Mouse (Mus musculus) midbrain, embryonic 11.5 days (tissue): ENCODE measurements around the gene Taf6l. TPM values are rescaled to one million over a fixed set of nuclear protein-coding genes. Genes with fewer than 3 reads are reported as not detected.

Experiments used
- ATAC-seq: fragments of 200-750 bp; cut with Nextera tagmentation; 2 replicates; pipeline ENCODE4 v1.8.0; 2017; ENCODE audit warnings: moderate TSS enrichment, moderate library complexity; ENCODE audit not compliant: low FRiP score
- DNase-seq: peaks from one replicate; pipeline ENCODE4 v3.0.0; 2015; ENCODE audit warnings: low spot score; ENCODE audit errors: missing footprints
- H3K27ac ChIP-seq: fragments of 300-500 bp; sonication (generic); 2 replicates; pipeline ENCODE4 v1.5.1; 2014; ENCODE audit warnings: low read depth, low read length
- H3K27me3 ChIP-seq: fragments of 300-500 bp; sonication (generic); 2 replicates; pipeline ENCODE4 v1.6.1; 2014; ENCODE audit warnings: mild to moderate bottlenecking, low read length, moderate library complexity, mixed read lengths; ENCODE audit not compliant: control insufficient read depth, insufficient read depth
- H3K36me3 ChIP-seq: fragments of 300-500 bp; sonication (generic); 2 replicates; pipeline ENCODE4 v1.6.1; 2014; ENCODE audit warnings: mild to moderate bottlenecking, low read length, moderate library complexity, mixed read lengths; ENCODE audit not compliant: control insufficient read depth, insufficient read depth
- H3K4me1 ChIP-seq: fragments of 300-500 bp; sonication (generic); 2 replicates; pipeline ENCODE4 v1.6.1; 2014; ENCODE audit warnings: low read length; ENCODE audit not compliant: control insufficient read depth, insufficient read depth
- H3K4me2 ChIP-seq: fragments of 300-500 bp; sonication (generic); 2 replicates; pipeline ENCODE4 v1.6.1; 2014; ENCODE audit warnings: mild to moderate bottlenecking, moderate library complexity
- H3K4me3 ChIP-seq: fragments of 300-500 bp; sonication (generic); 2 replicates; pipeline ENCODE4 v1.5.1; 2014; ENCODE audit warnings: low read depth, low read length
- H3K9ac ChIP-seq: fragments of 300-500 bp; sonication (generic); 2 replicates; pipeline ENCODE4 v1.6.1; 2014; ENCODE audit warnings: low read length
- H3K9me3 ChIP-seq: fragments of 300-500 bp; sonication (generic); 2 replicates; pipeline ENCODE4 v1.6.1; 2016; ENCODE audit warnings: low read length; ENCODE audit not compliant: control insufficient read depth
- WGBS: fragments of 180-500 bp; shearing (Covaris S2); extraction: QIAGEN DNeasy Blood & Tissue Kit; methylation state at CpG from one replicate; pipeline ENCODE4 v1.1.7; 2014; 5-methylcytosine and 5-hydroxymethylcytosine counted together
- polyA plus RNA-seq: library from polyadenylated mRNA; unstranded; fragments of >200 nt; fragmentation: Nextera tagmentation; extraction: Ambion mirVana; gene quantifications from 2 replicates; pipeline ENCODE4 v1.2.1, GENCODE M21; 2014

The Taf6l gene
- polyA plus RNA-seq, 1 experiment from 2014 or later, result 19.6 TPM

- Histone ChIP-seq H3K9ac (peak within 1 kb of the TSS; percentile 70), H3K27me3 (no peaks in the 10 kb centered on the region), H3K27ac (peak within 1 kb of the TSS; percentile 65; the same call in 1 of the 2 replicates), H3K9me3 (no peaks in the 10 kb centered on the region), H3K4me3 (peak within 1 kb of the TSS; percentile 57), H3K36me3 (peaks cover 8% of the 10 kb centered on the region; the same call in 1 of the 2 replicates), H3K4me1 (peaks cover 11% of the 10 kb centered on the region), H3K4me2 (peak within 1 kb of the TSS; percentile 49)
- ATAC-seq (peak; percentile 98), DNase-seq (peak; percentile 99)
- WGBS, result under 1% methylated on average over 30 of the region's 30 CpGs
These were observed 16.1 kb upstream of the Taf6l start, which contains the start of gene Zbtb3 for GRCm38 (mm10) chr19:8802130-8802821. Gene Zbtb3 (plus strand): TSS chr19:8802555.

- DNase-seq, result no peak
- H3K4me1 ChIP-seq, result peaks cover 11% of the 10 kb centered on the region
- no peak for ATAC-seq
- H3K9me3 ChIP-seq, result no peaks in the 10 kb centered on the region
- no peak overlapping the region for H3K4me3 ChIP-seq
- no peak overlapping the region for H3K27ac ChIP-seq
- H3K4me2 ChIP-seq, result no peak overlapping the region; the same call in 1 of the 2 replicates
- no peaks in the 10 kb centered on the region for H3K27me3 ChIP-seq
- H3K36me3 ChIP-seq, result peaks cover 2% of the 10 kb centered on the region; the same call in 1 of the 2 replicates
- H3K9ac ChIP-seq, result no peak overlapping the region
These were observed 12.7 kb upstream of the Taf6l start for GRCm38 (mm10) chr19:8798947-8799315.

- Histone ChIP-seq H3K4me3 (peak within 1 kb of the TSS; percentile 75), H3K9me3 (no peaks in the 10 kb centered on the region), H3K4me1 (peaks cover 11% of the 10 kb centered on the region), H3K4me2 (peak within 1 kb of the TSS; percentile 88), H3K36me3 (peaks cover 7% of the 10 kb centered on the region), H3K27me3 (no peaks in the 10 kb centered on the region), H3K9ac (peak within 1 kb of the TSS; percentile 84), H3K27ac (no peak within 1 kb of the TSS)
- WGBS, result 2% methylated on average over 25 of the region's 25 CpGs
- peak; percentile 99 for DNase-seq
- peak; percentile 79 for ATAC-seq
These were observed 12.2 kb upstream of the Taf6l start, which contains the start of gene Polr2g for GRCm38 (mm10) chr19:8798264-8798946. Gene Polr2g (minus strand): TSS chr19:8798577.

DNA sequence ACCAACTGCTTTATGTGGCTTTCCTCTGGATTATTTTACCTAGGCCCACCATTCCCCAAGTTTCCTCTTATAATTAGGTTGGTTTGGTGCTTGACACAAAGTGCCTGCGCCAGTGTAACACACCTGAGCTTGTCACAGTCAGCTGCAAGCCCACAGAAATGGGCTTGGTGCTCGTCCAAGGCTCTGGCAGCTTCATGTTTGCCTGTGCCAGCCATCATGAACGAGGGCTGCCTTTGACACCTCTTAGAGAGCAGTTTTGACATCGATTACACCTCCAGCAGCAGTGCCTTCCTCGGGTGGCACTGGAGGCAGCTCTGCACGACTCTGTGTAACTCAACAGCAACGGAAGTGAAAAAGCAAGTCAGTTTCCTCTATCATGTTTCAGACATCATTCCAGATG is 4.0 kb upstream of the Taf6l start:
- no peaks in the 10 kb centered on the region for H3K9me3 ChIP-seq
- no peak overlapping the region for H3K4me3 ChIP-seq
- ATAC-seq, result no peak
- DNase-seq, result no peak
- H3K27ac ChIP-seq, result no peak overlapping the region
- 0 out of 2 replicates have a peak, but pooled peaks cover 3% of the 10 kb centered on the region for H3K4me1 ChIP-seq
- peaks cover 12% of the 10 kb centered on the region for H3K36me3 ChIP-seq
- H3K9ac ChIP-seq, result no peak overlapping the region
- no peak overlapping the region for H3K4me2 ChIP-seq
- H3K27me3 ChIP-seq, result no peaks in the 10 kb centered on the region
- 86% methylated on average over 7 of the region's 7 CpGs for WGBS

- ATAC-seq (no peak), DNase-seq (no peak)
- peaks cover 12% of the 10 kb centered on the region for H3K36me3 ChIP-seq
- H3K27ac ChIP-seq, result no peak overlapping the region; the same call in 1 of the 2 replicates
- H3K4me3 ChIP-seq, result no peak overlapping the region
- H3K9ac ChIP-seq, result no peak overlapping the region
- 0 out of 2 replicates have a peak, but pooled peaks cover 4% of the 10 kb centered on the region for H3K4me1 ChIP-seq
- H3K4me2 ChIP-seq, result no peak overlapping the region
- H3K9me3 ChIP-seq, result no peaks in the 10 kb centered on the region
- H3K27me3 ChIP-seq, result no peaks in the 10 kb centered on the region
- 29% methylated on average over 1 of the region's 1 CpGs for WGBS
These were observed 3.0 kb upstream of the Taf6l start for GRCm38 (mm10) chr19:8789171-8789570.

GRCm38 (mm10) chr19:8788521-8788920 is 2.3 kb upstream of the Taf6l start:
- Histone ChIP-seq H3K27me3 (no peaks in the 10 kb centered on the region), H3K9ac (no peak overlapping the region), H3K27ac (no peak overlapping the region), H3K4me2 (no peak overlapping the region), H3K36me3 (peaks cover 7% of the 10 kb centered on the region), H3K9me3 (no peaks in the 10 kb centered on the region), H3K4me3 (no peak overlapping the region), H3K4me1 (0 out of 2 replicates have a peak, but pooled peaks cover 4% of the 10 kb centered on the region)
- 22% methylated on average over 3 of the region's 3 CpGs for WGBS
- no peak for DNase-seq
- ATAC-seq, result no peak

GRCm38 (mm10) chr19:8774951-8775421 is 11.2 kb downstream of the Taf6l start:
- peak overlapping the region; percentile 92 for H3K9ac ChIP-seq
- 6% methylated on average over 20 of the region's 20 CpGs for WGBS
- H3K4me1 ChIP-seq, result peaks cover 29% of the 10 kb centered on the region
- DNase-seq (peak; percentile 91), ATAC-seq (peak; percentile 41; the same call in 1 of the 2 replicates)
- peaks cover 10% of the 10 kb centered on the region for H3K36me3 ChIP-seq
- H3K27me3 ChIP-seq, result no peaks in the 10 kb centered on the region
- peak overlapping the region; percentile 98 for H3K4me2 ChIP-seq
- peak overlapping the region; percentile 74 for H3K4me3 ChIP-seq
- H3K9me3 ChIP-seq, result no peaks in the 10 kb centered on the region
- H3K27ac ChIP-seq, result peak overlapping the region; percentile 96

DNA sequence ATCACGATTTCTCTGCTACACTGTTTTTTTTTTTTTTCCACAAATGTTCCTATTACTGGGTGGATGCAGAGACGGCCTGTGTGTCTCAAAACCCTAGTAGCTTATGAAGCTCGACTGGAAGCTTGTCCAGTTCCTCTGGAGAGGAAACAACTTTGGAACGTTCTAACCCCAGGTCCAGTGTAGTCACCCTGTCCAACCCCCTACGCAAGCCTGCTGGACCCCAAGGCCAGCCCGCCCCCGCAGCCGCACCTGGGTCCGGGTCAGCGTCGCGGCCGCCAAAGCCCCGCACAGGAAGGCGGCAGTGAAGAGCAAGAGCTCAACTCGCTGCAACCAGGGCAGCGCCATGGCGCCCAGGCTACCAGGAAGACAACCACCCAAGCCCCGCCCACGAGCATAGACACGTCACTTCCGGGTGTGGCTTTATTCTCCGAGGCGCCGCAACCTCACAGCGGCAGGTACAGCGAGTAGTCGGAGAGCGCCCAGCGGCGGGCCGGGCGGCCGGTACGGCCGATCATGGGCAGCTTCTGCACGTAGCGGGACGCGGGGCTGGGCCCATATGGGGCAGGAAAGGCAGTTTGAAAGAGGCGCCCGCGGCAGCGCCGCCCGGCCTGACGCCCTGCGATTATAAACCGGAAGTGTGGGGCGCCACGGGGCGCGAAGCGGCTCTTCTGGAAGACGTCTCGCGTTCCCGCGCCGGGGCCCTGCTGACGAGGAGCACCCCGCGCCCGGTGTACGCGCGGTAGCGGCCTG is 12.0 kb downstream of the Taf6l start, which contains the start of gene Tmem179b:
Gene Tmem179b, minus strand, starts transcription at position 382 of the 750 bp plus-strand sequence.
- WGBS, result under 1% methylated on average over 68 of the region's 68 CpGs
- ATAC-seq, result peak; percentile 95
- Histone ChIP-seq H3K4me1 (peaks cover 29% of the 10 kb centered on the region), H3K9ac (peak within 1 kb of the TSS; percentile 92), H3K4me2 (peak within 1 kb of the TSS; percentile 98), H3K27ac (peak within 1 kb of the TSS; percentile 96), H3K36me3 (peaks cover 13% of the 10 kb centered on the region), H3K4me3 (peak within 1 kb of the TSS; percentile 74), H3K9me3 (no peaks in the 10 kb centered on the region), H3K27me3 (no peaks in the 10 kb centered on the region)
- DNase-seq, result peak; percentile 99
